Mouse (Mus musculus) c-Kit-positive CD71-positive TER-119-negative erythroid progenitor cells, embryonic 14.5 days (primary cell): Measurements from ENCODE around the gene Rxrb.
A peak's percentile ranks its signal among the peaks of the same experiment; 100 is the strongest.

Experiments used
- DNase-seq: peaks from one replicate; pipeline ENCODE4 v3.0.0-alpha.2; 2013; ENCODE audit warnings: low read depth

The Rxrb gene

GRCm38 (mm10) chr17:34025756-34026151 is 5.9 kb upstream of the Rxrb start:
- no peak for DNase-seq

DNA sequence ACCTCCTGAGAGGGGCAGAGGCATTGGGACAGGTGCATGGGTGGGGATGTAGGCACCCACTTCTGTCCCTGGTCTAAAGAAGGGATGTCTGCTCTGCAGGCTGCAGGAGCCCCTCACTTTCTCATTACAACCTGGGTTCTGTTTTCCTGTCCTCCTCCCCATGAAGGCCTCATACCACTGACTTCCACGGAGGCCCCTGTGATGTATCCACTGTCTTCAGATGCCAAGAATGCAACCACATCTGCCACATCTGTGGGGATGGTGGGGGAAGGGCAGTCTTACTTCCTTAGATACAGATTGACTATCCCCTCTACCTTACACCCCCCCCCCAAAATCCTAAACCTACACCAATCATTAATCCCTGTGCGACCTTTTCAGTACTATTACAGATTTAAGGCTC is 5.4 kb upstream of the Rxrb start:
- DNase-seq, result no peak

GRCm38 (mm10) chr17:34026917-34027655 is 4.5 kb upstream of the Rxrb start:
- no peak for DNase-seq

DNA sequence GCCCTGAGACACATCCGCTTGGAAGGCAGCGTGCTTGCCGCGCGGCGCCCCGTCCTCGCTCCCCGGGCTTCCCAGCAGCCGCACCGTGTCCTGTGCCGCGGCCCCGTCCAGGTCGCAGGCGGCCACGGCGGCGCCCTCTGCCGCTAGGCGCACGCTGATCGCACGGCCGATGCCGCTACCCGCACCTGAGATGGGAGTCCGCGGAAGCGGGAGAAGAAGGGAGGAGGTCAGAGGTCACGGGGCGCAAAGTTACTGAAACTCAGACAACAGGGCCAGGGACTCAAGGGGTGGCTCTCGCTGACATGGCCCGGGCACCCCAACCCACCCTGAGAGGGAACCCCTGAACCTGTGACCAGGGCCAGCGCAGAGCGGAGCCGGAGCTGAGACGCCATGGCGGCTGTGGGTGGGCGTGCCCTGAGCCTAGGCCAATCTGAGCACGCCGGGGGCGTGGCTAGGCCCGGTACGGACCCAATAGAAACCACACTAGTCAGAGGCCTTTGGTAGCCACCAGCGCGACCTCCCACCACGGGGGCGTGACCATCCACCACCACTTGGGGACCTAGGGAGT is 3.9 kb upstream of the Rxrb start, which contains the start of gene H2-Ke6:
TSS of gene H2-Ke6 (minus strand) at position 405 of the 568 bp plus-strand sequence.
- DNase-seq, result peak; percentile 87

DNA sequence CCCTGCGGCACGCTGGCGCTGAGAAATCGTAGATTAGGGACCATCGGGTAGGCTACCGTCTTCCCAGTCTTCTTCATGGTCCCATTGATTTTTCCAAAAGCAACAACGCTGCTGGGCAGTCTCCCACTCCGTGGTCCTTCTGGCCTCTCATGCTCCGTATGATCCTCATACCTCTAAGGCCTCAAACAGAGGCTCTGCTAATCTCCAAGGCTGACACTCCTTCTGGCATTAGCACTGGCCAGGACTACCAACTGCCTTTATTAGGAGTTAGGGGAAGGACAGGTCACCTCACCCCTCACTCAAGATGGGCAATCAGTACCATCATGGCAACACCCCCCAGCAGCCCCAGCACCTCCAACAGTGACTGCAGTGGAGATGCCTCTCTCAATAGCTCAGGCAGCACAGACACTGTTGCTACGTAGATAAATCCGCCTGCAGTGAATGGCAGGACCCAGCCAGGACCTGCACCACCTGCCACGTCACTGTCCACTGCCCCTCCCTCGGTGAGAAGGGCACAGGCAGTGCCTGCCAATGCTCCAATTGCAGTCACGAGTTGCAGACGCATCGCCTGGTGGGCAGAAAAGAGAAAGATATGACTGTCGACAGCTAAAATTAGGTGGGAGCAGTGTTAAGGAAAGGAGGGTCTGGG is 3.0 kb upstream of the Rxrb start:
- DNase-seq, result no peak

- DNase-seq, result no peak
These were observed 2.3 kb upstream of the Rxrb start for GRCm38 (mm10) chr17:34029150-34029889.

GRCm38 (mm10) chr17:34029890-34030595 is 1.6 kb upstream of the Rxrb start:
- DNase-seq, result no peak

DNA sequence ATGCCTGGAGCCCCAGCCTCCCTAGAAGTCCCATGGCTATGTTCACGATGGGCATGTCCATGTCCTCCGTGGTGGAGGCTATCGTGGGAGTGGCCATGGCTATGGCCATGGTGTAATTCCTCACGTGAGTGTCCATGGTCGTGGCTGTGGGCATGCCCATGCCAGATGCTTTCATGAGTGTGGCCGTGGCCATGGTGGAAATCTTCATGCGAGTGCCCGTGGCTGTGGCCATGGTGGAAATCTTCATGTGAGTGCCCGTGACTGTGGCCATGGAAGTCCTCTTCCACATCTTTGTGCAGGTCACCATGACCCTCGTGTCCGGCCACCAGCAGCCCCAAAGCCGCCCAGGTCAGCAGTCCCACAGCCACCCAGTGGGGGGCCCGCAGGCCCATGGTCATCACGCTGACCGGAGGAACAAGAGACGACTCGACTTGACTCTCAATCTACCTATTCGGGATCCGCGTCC is 718 bp upstream of the Rxrb start:
- no peak for DNase-seq

GRCm38 (mm10) chr17:34032174-34032632 is 591 bp downstream of the Rxrb start:
- no peak for DNase-seq

- DNase-seq, result no peak
These were observed 1.2 kb downstream of the Rxrb start for GRCm38 (mm10) chr17:34032806-34033205.

DNA sequence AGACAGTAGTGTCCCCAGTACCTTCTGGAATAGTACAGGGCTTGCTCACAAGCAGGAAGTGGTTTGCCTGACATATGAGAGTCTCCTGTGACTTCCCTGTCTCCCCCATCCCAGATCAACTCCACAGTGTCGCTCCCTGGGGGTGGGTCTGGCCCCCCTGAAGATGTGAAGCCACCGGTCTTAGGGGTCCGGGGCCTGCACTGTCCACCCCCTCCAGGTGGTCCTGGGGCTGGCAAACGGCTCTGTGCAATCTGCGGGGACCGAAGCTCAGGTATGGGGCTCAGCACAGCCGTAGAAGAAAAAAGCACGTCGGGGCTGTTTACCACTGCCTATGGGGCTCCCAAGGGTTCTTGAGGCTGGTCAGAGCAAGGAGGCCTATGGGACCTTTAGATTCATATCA is 1.8 kb downstream of the Rxrb start:
- no peak for DNase-seq

DNA sequence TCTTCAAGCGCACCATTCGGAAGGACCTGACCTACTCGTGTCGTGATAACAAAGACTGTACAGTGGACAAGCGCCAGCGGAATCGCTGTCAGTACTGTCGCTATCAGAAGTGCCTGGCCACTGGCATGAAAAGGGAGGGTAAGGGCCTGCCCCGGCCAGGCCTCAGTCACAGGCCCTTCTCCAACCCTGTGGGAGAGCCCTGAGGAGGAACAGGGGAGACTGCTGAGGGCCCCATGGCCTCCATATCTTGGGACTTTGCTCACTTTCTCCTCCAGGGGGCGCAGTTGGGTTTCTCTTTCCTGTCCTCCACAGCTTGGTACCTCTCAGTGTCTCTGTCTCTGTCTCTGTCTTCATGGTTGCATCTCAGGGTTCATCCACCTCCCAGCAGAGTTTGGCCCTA is 2.5 kb downstream of the Rxrb start:
- DNase-seq, result peak; percentile 81

DNA sequence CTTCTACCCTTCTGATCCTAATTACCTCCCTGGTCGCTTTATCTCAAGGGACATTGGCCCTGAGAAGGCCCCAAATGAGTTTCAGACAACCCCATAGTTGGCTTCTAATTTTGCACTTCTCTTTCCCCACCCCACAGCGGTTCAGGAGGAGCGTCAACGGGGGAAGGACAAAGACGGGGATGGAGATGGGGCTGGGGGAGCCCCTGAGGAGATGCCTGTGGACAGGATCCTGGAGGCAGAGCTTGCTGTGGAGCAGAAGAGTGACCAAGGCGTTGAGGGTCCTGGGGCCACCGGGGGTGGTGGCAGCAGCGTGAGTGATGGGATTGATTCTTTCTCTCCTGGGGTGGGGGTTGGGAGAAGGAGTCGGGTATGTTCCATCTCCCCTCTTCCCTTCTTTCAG is 3.9 kb downstream of the Rxrb start:
- no peak for DNase-seq

- DNase-seq, result no peak
These were observed 5.0 kb downstream of the Rxrb start for GRCm38 (mm10) chr17:34036647-34037046.

- DNase-seq, result no peak
These were observed 5.6 kb downstream of the Rxrb start for GRCm38 (mm10) chr17:34037241-34037640.

DNA sequence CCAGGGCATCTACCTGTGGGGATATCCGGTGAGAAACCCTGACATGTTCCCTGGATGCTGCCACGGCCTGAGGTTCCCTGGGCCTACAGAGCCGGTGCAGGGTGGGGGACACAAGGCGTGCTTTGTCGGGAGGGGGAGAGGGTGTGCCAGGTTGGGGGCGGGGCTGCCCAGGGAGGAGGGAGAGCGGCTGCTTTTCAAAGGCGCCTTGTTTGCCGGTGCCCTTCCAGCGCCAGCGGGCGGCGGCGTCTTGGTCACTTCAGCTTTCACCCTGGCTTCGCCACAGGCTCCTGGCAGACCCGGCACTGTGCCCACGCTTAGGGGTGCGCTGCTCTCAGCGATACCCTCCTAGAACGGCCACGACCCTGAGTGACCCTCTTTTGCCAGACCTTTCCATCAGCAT is 6.8 kb downstream of the Rxrb start:
- no peak for DNase-seq

DNA sequence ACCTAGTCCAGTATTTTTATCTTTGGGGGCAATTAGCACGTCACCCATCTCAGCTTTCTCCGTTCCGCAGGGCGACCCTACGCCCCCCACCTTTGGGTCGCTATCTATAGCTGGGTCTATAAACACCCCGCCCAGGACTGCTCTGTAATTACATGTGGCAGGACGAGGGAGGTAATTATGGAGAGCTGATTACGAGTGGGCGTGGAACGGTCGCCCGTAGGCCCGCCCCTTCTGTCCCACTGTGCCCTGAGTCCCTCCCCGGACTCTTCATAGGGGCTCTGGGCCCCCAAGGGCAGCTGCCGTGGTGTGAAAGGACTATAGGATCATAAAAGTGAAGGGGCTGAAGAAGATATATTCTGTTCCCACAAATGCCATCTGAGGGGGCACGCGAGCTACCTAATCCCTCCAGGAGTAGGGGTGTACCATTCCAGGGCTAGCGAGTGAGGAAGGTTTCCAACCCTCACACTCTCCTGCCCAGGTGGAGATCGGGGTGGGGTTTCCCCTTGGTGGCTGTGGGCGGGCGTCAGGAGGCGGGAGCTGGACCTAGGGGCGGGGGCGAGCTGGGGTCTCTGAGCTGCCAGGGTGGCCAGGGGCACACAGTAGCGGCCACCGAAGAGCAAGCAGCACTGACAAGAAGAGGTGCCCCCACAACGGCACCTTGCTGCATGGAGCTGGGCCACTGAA is 7.4 kb downstream of the Rxrb start, which contains the start of gene Col11a2:
TSS of gene Col11a2 (plus strand) at position 560 of the 684 bp plus-strand sequence.
- DNase-seq, result no peak

DNA sequence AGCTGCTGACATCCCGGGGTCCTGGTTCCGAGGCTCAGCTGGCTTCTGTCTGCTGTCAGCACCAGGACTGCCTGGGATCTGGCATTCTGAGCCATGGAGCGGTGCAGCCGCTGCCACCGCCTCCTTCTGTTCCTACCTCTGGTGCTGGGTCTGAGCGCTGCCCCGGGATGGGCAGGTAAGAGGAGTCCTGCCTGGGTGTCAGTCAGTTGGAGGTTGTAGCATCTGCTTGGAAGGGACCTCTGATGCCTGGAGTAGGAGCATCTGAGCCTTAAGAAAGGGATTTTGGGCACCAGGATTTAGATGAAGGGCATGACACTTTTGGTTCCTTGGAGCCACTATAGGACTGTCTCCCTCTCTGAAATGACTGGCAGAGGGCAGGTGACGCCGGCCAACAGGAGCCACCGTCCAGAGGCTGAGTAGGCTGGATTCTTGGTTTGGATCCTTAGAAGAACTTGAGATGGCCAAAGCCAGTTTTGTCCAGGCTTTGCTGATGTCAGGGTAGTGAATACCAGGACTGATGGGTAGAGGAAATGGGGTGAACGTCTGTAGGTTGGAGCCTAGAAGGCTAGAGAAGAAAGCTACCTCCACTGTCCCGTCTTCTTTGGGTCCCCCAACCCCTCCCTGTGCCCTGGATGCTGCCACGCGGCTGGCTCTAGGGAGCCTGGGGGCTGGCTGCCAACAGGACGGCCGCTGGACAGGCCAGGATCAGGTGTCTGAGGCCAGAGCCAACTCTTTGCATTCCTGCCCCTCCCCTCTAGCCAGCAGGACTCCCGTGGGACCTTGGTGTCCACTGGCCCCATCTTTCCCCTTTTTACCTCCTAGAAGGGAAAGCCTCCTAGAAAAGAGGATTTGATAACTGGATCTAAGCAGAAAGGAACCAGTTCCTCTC is 8.2 kb downstream of the Rxrb start:
- DNase-seq, result no peak

DNA sequence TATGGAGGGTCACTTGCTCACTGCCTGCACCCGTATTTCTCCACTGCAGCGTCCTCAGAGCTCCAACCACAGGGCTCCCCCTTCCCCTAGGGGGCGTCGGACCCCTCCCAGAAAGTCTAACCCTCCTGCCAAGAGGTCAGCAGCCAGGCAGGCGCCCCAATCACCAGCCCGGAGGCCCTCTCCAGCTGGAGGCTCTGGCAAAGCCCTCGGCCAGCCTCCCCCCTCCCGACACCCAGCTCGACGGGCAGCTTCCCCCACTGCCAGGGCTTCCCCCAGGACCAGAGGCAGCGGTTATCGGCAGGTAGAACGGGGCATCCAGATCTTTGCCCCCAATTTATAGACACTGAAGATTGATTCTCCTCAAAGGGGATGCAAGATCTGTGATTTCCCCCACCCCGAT is 14.3 kb downstream of the Rxrb start:
- DNase-seq, result no peak

DNA sequence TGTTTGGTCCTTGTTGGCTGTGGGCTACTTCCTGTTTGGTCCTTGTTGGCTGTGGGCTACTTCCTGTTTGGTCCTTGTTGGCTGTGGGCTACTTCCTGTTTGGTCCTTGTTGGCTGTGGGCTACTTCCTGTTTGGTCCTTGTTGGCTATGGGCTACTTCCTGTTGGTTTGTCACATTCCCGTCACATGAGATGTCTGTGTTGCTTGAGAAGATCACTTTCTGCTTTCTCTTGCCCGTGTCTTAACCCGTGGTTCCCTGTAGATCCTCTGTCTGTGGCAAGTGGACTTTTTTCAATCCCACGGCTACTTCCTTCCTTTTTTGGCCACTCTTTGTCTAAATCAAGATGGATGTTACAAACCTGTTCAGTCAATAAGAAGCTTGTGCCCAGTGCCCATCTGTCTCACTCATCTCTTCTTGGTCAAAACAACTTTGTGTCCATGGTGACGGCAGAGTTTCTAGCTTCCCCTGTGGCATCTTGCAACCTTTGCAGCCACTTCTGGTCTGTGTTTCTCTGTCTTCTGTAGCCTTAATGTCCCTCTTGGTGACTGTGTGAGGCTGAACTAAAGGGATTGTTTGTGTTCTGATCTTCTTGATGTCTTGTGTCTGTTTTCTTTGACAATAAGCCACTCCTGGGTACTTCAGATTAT is 15.9 kb downstream of the Rxrb start:
- no peak for DNase-seq
